Mouse (Mus musculus) lung, postnatal 0 days (tissue): ENCODE results near the gene Ubxn2a.

ENCODE experiments used
- CTCF ChIP-seq: IDR thresholded peaks from 2 replicates; pipeline ENCODE4 v1.5.1; 2016; ENCODE audit warnings: antibody characterized with exemption, mild to moderate bottlenecking
- EP300 ChIP-seq: IDR thresholded peaks from 2 replicates; pipeline ENCODE4 v1.6.1; 2016; ENCODE audit warnings: antibody characterized with exemption, mild to moderate bottlenecking, control low read depth

DNA sequence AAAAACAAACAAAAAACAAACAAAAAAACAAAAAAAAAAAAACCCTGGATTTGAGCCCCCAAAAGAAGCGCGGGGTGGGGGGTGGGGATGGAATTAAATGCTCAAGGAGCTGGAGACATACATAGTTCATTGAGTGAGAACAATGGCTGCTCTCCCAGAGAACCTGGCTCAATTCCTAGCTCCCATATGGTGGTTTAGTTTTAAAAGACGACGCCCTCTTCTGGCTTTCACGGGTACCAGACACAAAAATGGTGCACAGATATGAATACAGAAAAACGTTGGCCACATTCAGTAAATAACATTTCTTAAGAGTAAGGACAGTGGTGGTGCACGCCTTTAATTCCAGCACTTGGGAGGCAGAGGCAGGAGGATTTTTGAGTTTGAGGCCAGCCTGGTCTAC is 1.6 kb downstream of the Ubxn2a start:
- TF ChIP-seq CTCF (peak; percentile 31), EP300 (no peak)
